Mouse (Mus musculus): ENCODE measurements at regions not wholly inside any gene's neighbourhood (a gene's known extent, or its start where the extent isn't known, plus 50 kb on each side); places are given as distances from the start of the nearest gene placed in this dataset.
A peak's percentile ranks its signal among the peaks of the same experiment; 100 is the strongest.

DNA sequence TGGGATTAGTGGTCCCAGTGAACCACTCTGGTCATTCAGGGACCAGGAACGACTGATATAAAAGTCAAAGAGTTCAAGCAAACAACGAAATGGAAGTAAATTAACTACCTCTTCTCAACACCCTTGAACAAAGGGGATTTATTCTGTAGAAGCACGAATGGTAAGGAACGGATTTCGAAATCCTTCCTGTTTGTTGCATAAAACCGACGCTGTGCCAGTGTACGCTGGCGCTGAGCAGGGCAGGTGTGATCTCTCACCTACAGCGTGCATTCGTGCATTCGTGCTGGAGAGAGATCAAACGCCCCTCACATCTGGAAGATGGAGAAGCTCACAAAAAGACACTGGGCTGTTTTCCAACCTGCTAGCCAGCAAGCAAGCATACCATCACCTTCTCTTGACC, 581.1 kb upstream of the Gm10131 start:
- Histone ChIP-seq H3K9me3 (replicated peaks; ENCODE audit: control insufficient read depth, low read length) (no peaks in the 10 kb centered on the region), H3K4me3 (ENCODE audit: low read depth, low read length) (no peak overlapping the region), H3K4me1 (ENCODE audit: control insufficient read depth, insufficient read depth, low read length) (no peaks in the 10 kb centered on the region), H3K4me2 (ENCODE audit: low read length) (no peak overlapping the region), H3K36me3 (ENCODE audit: control insufficient read depth, insufficient read depth, low read length) (no peaks in the 10 kb centered on the region), H3K27me3 (replicated peaks; ENCODE audit: control insufficient read depth, insufficient read depth, low read length) (no peaks in the 10 kb centered on the region), H3K27ac (ENCODE audit: low read depth, low read length) (no peak overlapping the region), H3K9ac (ENCODE audit: low read length) (no peak overlapping the region)
- ATAC-seq (no peak), DNase-seq (ENCODE audit: low spot score) (no peak)
- WGBS = 69% methylated on average over 13 of the region's 13 CpGs

DNA sequence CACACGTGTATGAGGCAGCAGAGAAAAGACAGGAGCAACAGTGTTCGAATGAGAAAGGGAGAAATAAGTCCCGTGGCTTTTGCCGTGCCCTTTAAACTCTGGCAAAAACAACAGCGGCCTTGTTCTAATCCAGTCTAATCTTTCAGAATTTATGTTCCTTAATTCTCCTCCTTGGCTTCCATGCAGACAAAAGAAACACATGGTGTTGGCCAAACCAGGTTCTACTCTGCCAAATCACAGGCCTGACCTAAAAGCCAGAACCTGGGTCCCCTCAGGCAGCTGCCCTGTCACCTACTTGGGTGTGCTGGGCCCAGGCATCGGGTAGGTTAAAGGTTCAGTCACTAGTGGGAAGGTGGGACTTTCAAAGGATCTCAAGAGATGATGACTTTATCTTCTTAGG, 580.2 kb upstream of the Gm10131 start:
- Histone ChIP-seq H3K9ac (ENCODE audit: low read length) (no peak overlapping the region), H3K4me1 (ENCODE audit: control insufficient read depth, insufficient read depth, low read length) (no peaks in the 10 kb centered on the region), H3K27me3 (replicated peaks; ENCODE audit: control insufficient read depth, insufficient read depth, low read length) (no peaks in the 10 kb centered on the region), H3K4me3 (ENCODE audit: low read depth, low read length) (no peak overlapping the region), H3K27ac (ENCODE audit: low read depth, low read length) (no peak overlapping the region), H3K9me3 (replicated peaks; ENCODE audit: control insufficient read depth, low read length) (no peaks in the 10 kb centered on the region), H3K36me3 (ENCODE audit: control insufficient read depth, insufficient read depth, low read length) (no peaks in the 10 kb centered on the region), H3K4me2 (ENCODE audit: low read length) (no peak overlapping the region)
- WGBS = 84% methylated on average over 6 of the region's 6 CpGs
- no peak for DNase-seq (ENCODE audit: low spot score)
- no peak for ATAC-seq

DNA sequence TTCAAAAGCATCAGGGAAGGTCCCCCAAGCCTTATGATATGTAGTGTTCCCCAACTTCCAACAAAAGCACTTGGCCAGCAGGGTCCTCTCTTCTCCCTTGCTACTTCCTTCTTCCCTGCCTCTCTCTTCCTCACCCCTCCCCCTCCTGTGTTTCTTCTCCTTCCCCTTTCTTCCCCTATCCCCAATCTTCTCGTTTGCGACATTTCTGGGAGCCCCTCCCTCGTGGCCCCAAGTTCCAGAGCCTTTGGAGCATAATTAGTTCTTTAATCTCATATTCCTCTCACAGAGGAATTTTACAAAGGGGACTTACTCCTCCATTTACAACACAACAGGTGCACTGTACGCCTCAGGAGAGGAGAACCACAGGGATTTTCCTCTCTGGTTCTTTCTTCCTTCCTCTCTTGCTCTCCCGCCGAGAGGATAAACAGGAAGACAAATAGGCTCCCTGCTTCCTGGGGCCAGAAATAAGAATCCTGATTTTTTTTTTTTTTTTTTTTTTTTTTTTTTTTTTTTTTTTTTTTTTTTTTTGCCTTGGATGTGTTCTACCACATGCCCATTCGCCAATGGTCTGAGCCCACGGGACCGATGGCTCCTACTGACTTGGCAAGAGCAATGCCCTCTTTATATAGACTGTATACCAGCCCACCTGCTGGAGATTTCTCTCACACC, 578.4 kb upstream of the Gm10131 start:
- Histone ChIP-seq H3K27me3 (replicated peaks; ENCODE audit: control insufficient read depth, insufficient read depth, low read length) (no peaks in the 10 kb centered on the region), H3K9me3 (replicated peaks; ENCODE audit: control insufficient read depth, low read length) (no peaks in the 10 kb centered on the region), H3K4me3 (ENCODE audit: low read depth, low read length) (no peak overlapping the region), H3K4me1 (ENCODE audit: control insufficient read depth, insufficient read depth, low read length) (peaks cover 8% of the 10 kb centered on the region; the same call in 1 of the 2 replicates), H3K4me2 (ENCODE audit: low read length) (peak overlapping the region; percentile 37), H3K9ac (ENCODE audit: low read length) (no peak overlapping the region), H3K36me3 (ENCODE audit: control insufficient read depth, insufficient read depth, low read length) (no peaks in the 10 kb centered on the region), H3K27ac (ENCODE audit: low read depth, low read length) (no peak overlapping the region)
- WGBS = 11% methylated on average over 9 of the region's 9 CpGs
- DNase-seq (ENCODE audit: low spot score) (no peak), ATAC-seq (no peak)

DNA sequence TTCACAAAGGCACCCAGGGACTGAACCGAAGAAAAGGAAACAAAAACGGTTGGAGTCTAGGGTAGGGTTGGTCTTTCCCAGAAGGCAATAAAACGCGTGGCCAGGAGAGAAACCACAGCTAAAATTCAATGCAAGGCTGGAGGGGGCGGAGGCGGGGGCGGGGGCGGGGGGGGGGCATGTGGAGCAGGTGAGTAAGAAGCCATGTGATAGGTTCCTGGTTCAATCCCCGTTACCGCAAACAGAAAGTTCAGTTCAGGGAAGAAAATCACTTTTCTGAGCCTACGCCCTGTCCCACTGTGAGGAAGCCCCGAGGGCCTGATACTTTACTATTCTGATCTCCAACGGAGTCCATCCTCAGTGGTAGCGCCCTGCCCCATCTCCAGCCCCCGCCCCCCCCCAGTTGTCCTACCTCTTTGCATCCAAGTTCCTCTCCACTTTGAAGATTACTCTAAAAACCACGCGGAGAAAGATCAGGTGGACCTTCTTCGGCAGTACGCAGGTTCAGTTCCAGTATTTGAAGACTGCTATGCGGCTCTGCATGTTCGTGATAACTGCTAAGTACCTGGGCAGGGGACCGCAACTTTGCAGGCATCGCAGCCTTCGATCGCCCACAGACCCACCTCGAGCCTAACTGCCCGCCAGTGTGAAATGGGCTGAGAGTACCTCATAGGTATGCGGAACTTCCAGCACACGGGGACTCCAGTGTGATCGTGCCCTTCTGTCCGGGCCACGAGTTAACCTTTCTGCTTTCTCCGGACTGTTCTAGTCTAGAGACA, 577.7 kb upstream of the Gm10131 start:
- no peak for DNase-seq (ENCODE audit: low spot score)
- H3K4me3 ChIP-seq (ENCODE audit: low read depth, low read length) = no peak overlapping the region
- peak overlapping the region; percentile 37 for H3K4me2 ChIP-seq (ENCODE audit: low read length)
- H3K27me3 ChIP-seq (replicated peaks; ENCODE audit: control insufficient read depth, insufficient read depth, low read length) = no peaks in the 10 kb centered on the region
- H3K9me3 ChIP-seq (replicated peaks; ENCODE audit: control insufficient read depth, low read length) = no peaks in the 10 kb centered on the region
- H3K4me1 ChIP-seq (ENCODE audit: control insufficient read depth, insufficient read depth, low read length) = peaks cover 12% of the 10 kb centered on the region; the same call in 1 of the 2 replicates
- H3K36me3 ChIP-seq (ENCODE audit: control insufficient read depth, insufficient read depth, low read length) = no peaks in the 10 kb centered on the region
- no peak overlapping the region for H3K27ac ChIP-seq (ENCODE audit: low read depth, low read length)
- WGBS = 10% methylated on average over 33 of the region's 33 CpGs
- H3K9ac ChIP-seq (ENCODE audit: low read length) = no peak overlapping the region
- 0 out of 2 replicates have a peak, but pooled peaks have one; percentile 1 for ATAC-seq

DNA sequence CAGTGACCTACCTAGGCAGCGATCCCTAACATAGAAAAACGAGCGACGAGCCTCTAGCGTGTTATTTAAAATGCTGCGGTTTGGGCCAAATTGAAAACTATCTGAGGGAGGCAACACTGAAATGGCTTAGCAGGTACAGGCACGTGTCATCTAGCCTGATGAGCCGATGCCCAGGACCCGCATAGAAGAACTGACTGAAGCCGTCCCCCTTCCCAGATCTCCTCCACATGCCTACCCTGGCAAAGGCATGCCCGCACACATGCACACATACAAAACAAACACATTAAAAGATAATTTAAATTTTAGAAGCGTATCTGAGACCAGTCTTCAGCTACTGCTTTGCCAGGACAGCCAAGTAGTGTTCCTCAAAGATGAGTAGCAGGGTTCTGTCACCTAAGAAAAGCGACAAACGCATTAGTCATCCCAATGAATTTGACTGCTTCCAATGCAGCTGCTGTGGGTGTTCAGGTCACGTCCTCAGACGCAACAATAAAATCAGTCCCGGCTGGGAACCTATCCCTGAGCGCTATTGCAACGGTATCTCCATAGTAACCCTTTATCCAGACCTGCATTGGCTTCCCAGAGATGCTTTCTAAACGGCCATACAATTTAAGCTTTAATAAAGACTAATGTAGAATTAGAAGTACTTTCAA, 577.0 kb upstream of the Gm10131 start:
- no peak overlapping the region for H3K9ac ChIP-seq (ENCODE audit: low read length)
- H3K9me3 ChIP-seq (replicated peaks; ENCODE audit: control insufficient read depth, low read length) = no peaks in the 10 kb centered on the region
- H3K27me3 ChIP-seq (replicated peaks; ENCODE audit: control insufficient read depth, insufficient read depth, low read length) = no peaks in the 10 kb centered on the region
- peak; percentile 65 for DNase-seq (ENCODE audit: low spot score)
- H3K4me1 ChIP-seq (ENCODE audit: control insufficient read depth, insufficient read depth, low read length) = peaks cover 13% of the 10 kb centered on the region; the same call in 1 of the 2 replicates
- 57% methylated on average over 20 of the region's 20 CpGs for WGBS
- no peak overlapping the region for H3K27ac ChIP-seq (ENCODE audit: low read depth, low read length)
- H3K36me3 ChIP-seq (ENCODE audit: control insufficient read depth, insufficient read depth, low read length) = no peaks in the 10 kb centered on the region
- H3K4me3 ChIP-seq (ENCODE audit: low read depth, low read length) = no peak overlapping the region
- ATAC-seq = peak; percentile 66; the same call in 1 of the 2 replicates
- peak overlapping the region; percentile 37 for H3K4me2 ChIP-seq (ENCODE audit: low read length)

DNA sequence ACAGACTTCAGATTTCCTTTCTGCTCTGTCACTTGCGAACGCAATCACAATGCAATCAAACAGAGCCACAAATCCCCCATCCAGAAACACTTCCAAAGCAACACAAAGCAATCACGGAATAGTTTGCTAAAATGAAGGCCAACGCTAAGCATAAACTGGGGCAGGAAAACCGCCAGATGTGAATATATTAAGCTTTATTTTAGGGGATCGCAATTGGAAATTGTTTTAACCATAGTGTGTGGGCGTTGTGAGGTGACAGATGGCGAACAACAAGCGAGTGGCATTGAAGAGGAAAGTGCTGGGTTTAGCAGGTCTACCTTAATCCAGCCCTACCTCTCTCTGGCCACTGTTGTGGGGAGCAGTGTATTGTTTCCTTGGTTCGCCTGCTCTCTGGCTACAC, 574.8 kb upstream of the Gm10131 start:
- DNase-seq (ENCODE audit: low spot score) (no peak), ATAC-seq (no peak)
- Histone ChIP-seq H3K4me2 (ENCODE audit: low read length) (no peak overlapping the region), H3K9me3 (replicated peaks; ENCODE audit: control insufficient read depth, low read length) (no peaks in the 10 kb centered on the region), H3K27me3 (replicated peaks; ENCODE audit: control insufficient read depth, insufficient read depth, low read length) (no peaks in the 10 kb centered on the region), H3K9ac (ENCODE audit: low read length) (no peak overlapping the region), H3K4me1 (ENCODE audit: control insufficient read depth, insufficient read depth, low read length) (peaks cover 13% of the 10 kb centered on the region; the same call in 1 of the 2 replicates), H3K36me3 (ENCODE audit: control insufficient read depth, insufficient read depth, low read length) (no peaks in the 10 kb centered on the region), H3K4me3 (ENCODE audit: low read depth, low read length) (no peak overlapping the region), H3K27ac (ENCODE audit: low read depth, low read length) (no peak overlapping the region)
- 70% methylated on average over 10 of the region's 10 CpGs for WGBS

DNA sequence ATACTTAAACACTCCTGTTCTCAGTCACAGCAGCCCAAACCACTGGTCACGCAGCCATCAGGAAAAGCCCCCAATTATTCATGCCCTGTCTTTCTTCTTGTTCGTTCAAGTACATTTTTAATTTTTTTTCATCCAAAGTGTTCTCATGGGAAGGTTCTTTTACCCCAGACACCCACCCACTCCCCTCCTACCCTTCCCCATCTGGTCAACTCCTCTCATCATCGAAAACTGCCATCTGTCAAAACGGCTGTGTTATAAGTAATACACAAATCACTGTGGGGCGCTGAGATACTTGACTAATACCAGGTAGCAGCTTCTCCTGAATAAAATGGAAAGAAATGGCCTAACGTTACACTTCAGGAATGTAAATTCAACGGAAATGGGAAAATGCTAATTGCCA, 573.1 kb upstream of the Gm10131 start:
- WGBS = 53% methylated on average over 7 of the region's 7 CpGs
- no peaks in the 10 kb centered on the region for H3K27me3 ChIP-seq (replicated peaks; ENCODE audit: control insufficient read depth, insufficient read depth, low read length)

DNA sequence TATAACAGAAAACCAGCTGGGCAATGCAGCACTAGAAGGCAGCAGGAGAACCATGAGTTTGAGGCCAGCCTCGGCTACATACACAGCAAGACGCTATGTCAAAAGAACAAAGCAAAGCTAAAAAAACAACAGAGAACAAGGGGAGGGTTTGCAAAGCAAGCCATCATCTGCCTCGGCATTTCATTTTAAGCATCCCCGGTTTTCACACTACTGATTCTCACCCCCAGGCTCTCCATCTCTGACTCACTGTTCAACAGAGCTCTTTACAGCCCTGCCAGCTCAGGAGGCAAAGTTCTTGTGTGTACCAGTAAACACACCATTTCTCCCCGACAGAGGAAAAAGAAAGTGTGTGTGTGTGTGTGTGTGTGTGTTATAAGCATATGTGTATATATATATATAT, 571.6 kb upstream of the Gm10131 start:
- H3K4me3 ChIP-seq (ENCODE audit: low read depth, low read length) = no peak overlapping the region
- H3K4me1 ChIP-seq (ENCODE audit: control insufficient read depth, insufficient read depth, low read length) = peaks cover 18% of the 10 kb centered on the region; the same call in 1 of the 2 replicates
- DNase-seq (ENCODE audit: low spot score) (no peak), ATAC-seq (no peak)
- H3K27me3 ChIP-seq (replicated peaks; ENCODE audit: control insufficient read depth, insufficient read depth, low read length) = no peaks in the 10 kb centered on the region
- no peak overlapping the region for H3K4me2 ChIP-seq (ENCODE audit: low read length)
- 75% methylated on average over 5 of the region's 5 CpGs for WGBS
- no peak overlapping the region for H3K9ac ChIP-seq (ENCODE audit: low read length)
- H3K36me3 ChIP-seq (ENCODE audit: control insufficient read depth, insufficient read depth, low read length) = no peaks in the 10 kb centered on the region
- H3K9me3 ChIP-seq (replicated peaks; ENCODE audit: control insufficient read depth, low read length) = no peaks in the 10 kb centered on the region
- no peak overlapping the region for H3K27ac ChIP-seq (ENCODE audit: low read depth, low read length)

More for the DNA sequence above, 573.1 kb upstream of the Gm10131 start:
- Histone ChIP-seq H3K4me3 (ENCODE audit: low read depth, low read length) (no peak overlapping the region), H3K4me1 (ENCODE audit: control insufficient read depth, insufficient read depth, low read length) (peaks cover 18% of the 10 kb centered on the region; the same call in 1 of the 2 replicates), H3K27ac (ENCODE audit: low read depth, low read length) (peak overlapping the region; percentile 70), H3K9ac (ENCODE audit: low read length) (no peak overlapping the region), H3K9me3 (replicated peaks; ENCODE audit: control insufficient read depth, low read length) (no peaks in the 10 kb centered on the region), H3K4me2 (ENCODE audit: low read length) (no peak overlapping the region), H3K36me3 (ENCODE audit: control insufficient read depth, insufficient read depth, low read length) (no peaks in the 10 kb centered on the region)
- DNase-seq (ENCODE audit: low spot score) (peak; percentile 63), ATAC-seq (peak; percentile 42; the same call in 1 of the 2 replicates)

All from forebrain, embryonic 14.5 days (tissue).